Mouse (Mus musculus): ENCODE results near the gene Ints6l.

DNA sequence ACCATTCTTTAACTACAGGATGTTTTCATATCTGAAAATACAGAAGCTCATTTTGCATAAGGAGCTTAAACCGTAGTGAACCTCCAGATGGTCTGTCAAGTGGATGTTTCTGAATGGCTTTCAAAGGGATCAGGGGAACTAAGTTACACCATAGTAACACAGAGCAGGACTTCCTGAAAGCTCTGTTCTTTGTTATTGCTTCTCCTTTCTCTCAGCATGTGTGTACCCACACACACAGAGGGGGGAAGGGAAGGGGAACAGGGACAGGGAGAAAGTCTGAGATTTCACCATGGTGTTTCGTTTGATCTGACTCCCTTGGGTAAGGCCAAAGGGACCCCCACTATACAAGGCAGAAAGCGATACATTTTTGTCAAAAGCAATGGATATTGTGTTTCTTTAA, 27.2 kb downstream of the Ints6l start:
- TF ChIP-seq EP300 (IDR thresholded peaks at IDR 0.05; ENCODE audit: insufficient read depth, low read depth, low read length) (no peak), POLR2A (IDR thresholded peaks at IDR 0.05; ENCODE audit: insufficient read depth, low read depth, low read length) (no peak)

Data from heart, adult 2 months (tissue).